Mouse (Mus musculus): ENCODE results near the gene Upk3a.

The Upk3a gene

DNA sequence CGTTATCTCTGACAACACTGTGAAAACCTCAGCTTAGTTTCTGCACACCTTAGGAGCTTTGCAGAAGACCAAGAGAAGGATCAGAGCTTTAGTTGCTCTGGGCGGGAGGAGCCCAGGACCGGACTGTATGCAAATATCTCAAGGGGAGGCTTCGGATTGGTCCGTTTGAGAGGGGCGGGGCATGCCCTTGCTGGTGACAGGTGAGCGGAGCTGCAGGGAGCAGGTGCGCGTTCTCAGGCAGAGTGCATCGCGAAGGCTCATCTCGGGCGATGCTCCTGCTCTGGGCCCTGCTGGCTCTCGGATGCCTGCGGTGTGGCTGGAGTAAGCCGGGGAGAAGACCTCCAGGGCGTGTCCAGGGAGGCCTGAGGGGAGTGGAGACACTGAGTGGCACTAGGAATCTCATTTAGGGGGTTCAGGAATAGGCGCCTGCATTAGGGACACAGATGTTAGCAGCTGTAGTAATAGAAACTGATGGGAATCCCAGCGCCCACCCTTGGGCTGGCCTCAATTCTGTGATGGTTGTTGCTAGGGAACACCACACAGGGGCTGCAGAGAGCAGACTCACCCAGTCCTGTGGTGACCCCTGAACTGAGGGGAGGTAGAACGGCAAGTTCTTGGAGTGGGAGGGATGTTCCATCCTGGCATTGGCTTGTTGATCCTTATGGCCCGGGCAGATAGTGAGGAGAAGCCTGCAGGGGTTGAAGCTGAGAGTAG lies at the start of gene Upk3a:
Gene Upk3a, plus strand, starts transcription at position 191 of the 714 bp plus-strand sequence.
- no peak for DNase-seq (ENCODE audit: low spot score)

DNA sequence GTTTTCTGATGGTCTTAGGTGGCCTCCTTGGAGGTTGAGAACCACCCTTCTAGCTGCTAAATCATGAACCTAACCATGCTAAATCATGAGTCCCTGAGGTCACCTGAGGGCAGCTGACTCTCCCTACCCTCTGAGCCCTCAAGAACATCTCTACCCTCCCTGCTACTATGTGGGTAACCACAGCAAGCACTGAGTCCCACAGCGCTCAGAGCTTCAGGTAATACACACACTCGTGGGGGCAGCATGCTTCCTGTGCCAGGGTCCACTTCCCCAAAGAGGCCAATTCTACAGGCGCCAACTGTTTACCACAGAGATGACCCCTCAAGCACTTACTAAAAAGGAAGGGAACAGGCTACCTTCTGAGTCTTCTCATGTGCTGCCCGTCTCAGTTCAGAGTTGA lies 48.4 kb upstream of the Upk3a start:
- DNase-seq (ENCODE audit: low spot score) = no peak

DNA sequence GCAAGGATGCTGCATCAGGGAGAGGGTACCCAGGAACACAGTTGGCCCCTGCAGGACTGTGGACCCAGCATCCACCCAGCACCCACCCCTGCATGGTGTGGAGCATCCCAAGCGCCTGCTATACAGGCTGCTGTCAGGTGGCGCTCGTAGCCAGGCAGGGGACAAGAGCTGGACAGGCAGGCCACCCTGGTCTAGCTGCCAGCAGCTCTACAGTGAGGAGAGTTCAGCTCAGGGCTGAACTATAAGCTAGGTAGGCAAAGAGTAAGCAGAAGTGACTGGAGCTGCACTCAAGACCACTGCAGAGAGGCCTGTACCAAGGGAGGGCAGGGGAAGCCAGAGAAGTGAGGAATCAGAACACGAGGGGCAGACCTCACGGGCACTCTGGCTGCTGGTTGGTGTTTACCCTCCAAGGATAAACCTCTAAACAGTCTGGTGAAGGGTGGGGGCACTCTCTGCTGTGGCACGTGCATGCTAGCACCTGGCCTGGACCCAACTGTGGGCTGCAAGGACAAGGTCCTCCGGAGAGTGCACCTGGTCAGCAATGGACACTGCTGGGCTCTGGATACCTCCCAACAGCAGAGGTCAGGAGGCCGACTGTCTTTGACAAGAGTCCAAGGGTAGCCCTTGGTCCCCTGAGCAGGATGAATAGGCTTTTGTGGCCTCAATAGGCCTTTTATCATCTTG lies 43.9 kb upstream of the Upk3a start:
- no peak for DNase-seq (ENCODE audit: low spot score)

DNA sequence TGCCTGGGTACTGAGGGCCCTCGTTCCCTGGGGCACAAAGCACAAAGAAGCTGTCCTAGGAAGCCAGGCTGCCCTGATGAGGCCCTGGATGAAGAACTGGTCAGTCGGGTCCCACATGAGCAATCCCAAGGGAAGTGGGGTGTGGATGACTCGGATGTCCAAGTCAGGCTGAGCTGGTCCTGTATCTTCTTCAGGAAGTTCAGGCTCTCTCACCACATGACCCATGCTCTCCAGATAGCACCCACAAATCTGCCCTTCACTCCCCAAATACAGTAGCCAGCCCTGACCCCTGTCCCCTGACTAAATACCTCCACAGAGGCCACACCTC lies 43.4 kb upstream of the Upk3a start:
- DNase-seq (ENCODE audit: low spot score) = peak; percentile 53

DNA sequence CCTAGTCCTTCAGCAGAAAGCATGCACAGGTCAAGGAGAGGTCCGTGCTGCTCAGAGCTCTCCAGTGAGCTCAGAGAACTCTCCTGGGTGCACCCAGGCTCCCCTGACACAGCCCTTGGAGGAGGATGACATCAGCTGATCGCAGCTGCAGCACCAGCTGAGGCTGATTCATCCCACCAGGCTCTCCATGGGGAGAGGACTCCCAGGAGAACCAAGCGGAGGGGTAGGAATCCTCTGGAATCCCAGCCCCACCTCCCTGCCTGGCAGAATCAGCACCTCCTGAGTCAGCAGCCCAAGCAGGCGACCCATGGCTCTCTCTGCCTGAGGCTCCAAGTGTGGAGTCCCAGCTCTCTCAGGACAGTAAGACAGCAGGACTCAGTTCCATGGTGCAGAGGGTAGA lies 41.2 kb upstream of the Upk3a start:
- DNase-seq (ENCODE audit: low spot score) = no peak

DNA sequence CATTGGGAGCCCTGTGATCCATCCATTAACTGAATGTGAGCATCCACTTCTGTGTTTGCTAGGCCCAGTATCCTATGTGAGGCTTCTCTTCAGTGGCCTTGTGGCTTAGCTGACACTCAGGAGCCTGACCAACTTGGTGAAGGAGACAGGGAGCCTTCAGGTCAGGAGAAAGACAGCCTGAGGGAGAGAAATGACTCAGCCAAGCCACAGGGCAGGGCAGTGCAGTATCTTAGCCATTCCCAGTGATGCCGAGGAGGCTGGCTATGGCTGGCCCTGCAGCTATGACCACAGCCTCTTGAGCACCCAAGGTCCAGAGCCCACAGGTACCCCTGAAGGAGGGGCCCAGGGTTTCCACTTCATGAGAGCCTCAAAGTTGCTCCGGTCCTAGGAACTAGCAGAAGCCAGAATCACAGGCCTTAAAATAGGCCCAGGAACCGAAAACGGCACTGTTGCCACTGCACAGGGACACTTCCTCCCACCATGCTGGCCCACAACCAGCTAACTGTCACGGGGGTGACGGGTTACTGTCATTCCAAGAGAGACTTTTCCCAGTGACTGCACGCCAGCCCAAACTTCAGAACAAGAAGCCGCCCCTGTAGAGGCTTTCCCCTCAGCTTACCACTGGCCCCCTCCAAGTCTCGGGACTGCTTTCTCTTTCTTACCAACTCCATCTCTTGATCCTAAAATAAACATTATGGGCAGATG lies 35.2 kb upstream of the Upk3a start:
- DNase-seq (ENCODE audit: low spot score) = no peak

DNA sequence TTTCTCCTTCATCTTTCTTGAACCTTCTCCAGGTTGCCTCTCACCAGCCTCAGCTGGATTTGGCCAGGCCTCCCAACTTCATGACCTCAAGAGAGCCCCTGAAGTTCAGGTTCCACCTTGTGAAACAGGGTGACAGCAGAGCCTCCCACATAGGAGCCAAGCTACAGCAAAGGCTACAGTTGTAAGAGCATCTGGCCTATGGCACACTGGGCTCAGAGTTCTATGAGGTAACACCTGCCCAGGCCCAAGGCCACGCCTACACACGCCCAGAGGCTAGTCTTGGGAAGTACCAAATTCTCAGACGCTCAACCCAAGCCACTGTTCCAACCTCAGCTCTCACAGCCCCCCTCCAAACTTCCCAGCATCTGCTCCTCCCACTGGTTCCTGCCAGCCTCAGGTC lies 34.1 kb upstream of the Upk3a start:
- no peak for DNase-seq (ENCODE audit: low spot score)

DNA sequence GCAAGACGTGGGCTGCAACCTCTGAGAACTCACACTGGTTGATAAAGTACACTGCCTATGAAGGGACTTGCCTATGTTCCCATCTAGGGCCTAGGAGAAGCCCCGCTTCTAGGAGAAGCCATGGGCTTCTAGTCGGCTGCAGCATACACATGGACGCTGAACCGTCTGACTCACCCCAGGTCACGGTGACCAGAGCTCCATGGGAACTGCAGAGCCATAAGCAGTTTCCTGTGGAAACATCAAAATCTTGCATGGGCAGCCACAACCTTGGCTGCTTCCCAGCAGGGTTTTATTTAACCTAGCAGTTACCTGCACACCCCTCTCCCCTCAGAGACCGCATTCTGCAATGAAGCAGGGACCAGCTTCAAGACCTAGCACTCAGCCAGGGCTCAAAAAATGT lies 33.2 kb upstream of the Upk3a start:
- DNase-seq (ENCODE audit: low spot score) = no peak

DNA sequence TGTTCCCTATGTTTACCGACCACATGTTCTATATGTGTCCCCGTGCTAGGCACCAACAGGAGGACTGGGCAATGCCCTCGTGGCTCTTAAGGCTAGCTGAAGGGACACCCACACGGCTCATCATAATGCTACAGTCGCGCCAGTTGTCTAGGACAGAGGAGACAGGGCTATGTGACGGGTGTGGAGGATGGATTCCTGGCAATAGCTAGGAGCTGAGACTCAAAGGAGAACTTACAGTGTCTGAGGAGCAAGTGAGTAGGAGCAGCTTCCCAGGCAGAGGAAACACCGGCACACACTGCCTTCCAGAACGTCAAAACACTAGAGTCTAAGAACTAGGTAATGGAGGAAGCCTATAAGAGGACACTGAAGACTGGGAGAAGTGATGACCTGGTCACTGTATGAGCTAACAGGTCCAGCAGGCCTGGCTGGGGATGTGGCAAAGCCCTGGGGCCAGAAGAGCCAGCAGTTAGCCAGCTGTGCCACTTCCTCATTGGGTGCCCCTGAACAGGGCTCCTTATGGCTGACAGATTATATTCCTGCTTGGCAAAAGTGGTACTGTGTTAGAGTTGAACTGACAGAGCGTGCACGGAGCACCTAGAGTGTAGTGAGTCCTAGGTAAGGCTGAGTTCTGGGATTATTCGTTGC lies 31.3 kb upstream of the Upk3a start:
- DNase-seq (ENCODE audit: low spot score) = no peak

DNA sequence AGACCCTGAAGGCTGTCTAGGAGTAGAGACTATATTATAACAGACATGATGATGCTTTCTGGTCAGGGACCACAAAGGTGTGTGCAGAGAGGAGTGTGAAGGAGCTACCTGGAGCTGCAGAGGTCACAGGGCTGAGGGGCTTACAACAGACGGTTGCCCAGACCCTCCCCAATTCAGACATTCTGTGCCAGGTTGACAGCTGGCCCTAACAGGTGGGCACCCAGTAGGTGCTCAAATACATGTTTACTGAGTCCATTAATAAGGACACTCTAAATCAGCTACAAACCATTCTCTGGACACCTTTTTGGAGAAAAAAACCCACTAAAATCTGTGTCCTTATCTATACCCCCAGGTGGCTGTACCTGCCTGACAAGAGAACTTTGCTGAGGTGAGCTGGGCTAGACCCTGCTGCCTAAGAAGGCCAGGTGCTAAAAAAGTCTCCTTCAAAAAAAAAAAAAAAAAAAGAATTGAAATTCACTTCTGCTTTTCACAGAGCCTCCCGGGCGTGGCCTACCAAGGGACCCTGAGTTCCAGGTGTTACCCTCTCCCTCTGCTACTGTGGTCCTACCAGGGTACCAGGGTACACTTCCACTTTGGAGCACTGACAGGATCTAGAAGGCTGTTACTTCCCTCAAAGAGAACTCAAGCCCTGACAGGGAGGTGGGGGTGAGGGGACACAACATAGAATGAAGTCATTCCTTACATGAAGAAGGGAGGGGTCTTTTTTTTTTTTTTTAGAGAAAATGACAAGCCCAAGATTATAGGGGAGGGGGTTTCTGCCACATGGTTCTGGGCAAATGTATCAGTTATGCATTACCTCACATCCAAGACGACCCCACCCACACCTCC lies 30.5 kb upstream of the Upk3a start:
- DNase-seq (ENCODE audit: low spot score) = no peak

DNA sequence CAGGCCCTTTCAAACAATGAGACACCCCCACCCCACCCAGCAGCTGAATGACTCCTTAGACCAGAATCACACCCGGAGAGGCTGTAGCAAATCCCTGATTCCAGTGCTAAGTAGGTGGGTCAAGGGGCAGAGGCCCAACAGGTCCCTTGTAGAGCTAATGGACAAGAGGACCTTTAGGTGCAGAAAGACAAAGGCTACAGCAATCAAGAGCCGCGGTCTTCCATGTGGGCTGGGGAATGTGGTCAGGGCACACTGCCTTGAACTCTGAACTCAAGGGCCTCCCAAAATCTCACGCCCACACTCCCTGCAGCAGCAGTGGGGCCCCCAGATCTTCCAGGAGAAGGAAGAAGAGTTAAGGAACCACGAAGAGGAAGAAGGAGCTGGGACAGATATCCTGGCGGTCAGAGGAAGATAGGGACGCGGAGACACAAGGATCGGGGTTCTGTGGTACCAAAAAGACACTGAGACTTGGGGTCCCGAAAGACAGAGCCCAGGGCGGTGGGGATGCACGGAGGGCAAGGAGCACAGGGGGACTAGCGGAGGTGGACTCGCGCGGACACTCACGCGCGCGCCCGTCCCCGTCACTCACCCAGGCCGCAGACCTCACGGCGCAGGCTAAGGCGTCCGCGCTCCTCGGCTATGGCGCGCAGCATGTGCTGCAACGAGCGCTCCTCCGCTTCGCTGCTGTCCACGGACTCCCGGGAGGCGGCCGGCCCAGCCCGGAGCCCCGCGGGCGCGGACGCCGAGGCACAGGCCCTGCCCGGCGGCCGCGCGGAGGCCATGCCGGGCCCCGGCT lies 29.7 kb upstream of the Upk3a start:
- DNase-seq (ENCODE audit: low spot score) = peak; percentile 59

DNA sequence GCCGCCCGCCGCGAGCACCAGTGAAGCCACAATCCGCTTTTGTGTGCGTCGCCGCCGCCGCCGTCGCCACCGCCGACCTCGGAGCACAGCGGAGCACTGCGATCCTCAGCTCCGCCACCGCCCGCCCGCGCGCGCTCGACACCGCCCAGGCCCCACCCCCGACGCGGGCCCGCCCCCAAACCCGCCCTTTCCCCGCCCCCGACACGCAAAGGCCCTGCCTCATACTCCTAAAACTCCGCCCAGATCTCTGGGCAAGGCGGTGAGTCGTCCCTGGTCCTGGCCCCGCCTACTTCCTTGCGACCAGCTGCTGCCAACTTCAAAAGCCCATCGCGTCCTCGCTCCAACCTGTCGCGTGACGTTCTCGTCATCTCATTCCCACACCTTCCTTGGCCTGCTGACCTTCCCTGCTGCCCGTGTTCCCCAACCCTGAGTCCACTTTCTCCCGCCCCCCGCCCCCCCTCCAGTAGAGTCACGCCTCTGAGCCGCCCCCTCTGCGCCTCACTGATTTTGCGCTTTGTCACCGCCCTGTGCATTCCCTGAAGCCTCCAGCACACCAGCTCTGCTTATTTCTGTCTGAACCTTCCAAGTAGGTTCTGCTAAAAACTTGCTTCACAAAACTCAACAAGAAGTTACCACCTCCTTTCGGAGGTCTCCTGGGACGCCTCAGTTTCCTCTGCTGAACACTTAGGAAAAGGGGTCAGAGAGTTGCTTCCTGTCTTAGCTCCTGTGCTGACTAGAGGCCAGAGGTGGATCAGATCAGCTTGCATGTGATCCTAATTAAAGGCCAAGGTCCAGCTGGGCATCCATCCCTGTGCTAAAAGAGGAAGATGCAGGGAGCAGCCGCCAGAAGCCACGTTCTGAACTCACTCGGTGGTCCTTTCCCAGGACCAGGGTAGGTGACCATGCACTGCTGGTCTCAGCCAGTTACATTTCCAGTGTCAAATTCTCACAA lies 28.8 kb upstream of the Upk3a start, which contains the start of gene 5031439G07Rik:
Gene 5031439G07Rik, minus strand, starts transcription at position 678 of the 952 bp plus-strand sequence.
- DNase-seq (ENCODE audit: low spot score) = peak; percentile 98

DNA sequence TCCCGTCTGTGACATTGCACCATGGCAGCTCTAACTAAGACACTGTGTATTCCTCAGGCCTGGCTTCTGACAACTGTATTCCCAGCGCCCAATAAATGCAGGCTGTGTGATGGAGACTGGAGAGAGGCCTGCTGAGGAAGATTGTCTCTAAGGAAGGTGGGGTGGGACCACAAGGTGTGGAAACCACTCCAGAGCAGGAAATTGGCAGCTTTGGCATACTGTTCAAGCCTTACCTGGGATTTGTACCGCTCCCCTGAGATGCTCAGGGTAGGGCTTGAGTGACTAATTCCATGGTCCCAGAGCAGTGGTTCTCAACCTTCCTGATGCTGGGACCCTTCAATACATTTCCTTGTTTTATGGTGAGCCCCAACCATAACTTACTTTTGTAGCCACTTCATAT lies 27.8 kb upstream of the Upk3a start:
- DNase-seq (ENCODE audit: low spot score) = no peak

DNA sequence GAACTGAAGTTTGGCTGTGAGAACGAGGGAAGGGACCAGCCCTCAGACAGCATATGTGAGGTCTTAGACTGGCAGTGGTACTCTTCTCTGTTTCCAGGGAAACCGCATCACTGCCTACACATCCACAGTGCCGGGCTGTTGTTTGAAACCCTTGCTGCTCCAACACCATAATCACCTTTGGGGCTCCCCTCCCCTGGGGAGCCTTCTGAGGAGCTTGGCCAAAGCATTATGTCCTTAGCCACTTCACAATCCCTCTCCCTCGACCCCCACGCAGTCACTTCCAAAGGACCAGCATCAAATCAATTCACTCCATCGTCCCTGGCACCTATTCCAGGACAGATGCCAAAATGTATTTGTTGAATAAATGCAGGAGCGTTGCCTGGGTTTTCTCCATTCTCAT lies 27.2 kb upstream of the Upk3a start:
- DNase-seq (ENCODE audit: low spot score) = no peak

DNA sequence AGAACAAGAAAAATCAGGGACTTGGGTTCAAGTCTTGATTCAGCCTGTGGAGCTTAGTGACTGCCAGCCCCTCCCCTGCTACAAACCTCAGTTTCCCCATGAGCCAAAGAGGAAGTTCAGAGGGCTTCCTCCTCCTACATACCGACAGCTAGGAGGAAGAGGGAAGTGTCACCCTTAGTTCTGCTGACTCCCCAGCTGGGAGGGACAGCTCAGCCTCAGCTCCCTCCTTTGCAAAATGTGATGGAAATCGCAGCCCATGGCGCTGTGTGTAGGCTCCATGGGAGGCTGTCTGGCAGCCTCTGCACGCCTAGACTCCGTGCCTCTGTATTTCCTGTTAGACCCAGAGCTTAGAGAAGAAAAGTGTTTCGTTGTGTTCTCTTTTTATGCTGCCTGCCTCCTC lies 22.4 kb upstream of the Upk3a start:
- no peak for DNase-seq (ENCODE audit: low spot score)

DNA sequence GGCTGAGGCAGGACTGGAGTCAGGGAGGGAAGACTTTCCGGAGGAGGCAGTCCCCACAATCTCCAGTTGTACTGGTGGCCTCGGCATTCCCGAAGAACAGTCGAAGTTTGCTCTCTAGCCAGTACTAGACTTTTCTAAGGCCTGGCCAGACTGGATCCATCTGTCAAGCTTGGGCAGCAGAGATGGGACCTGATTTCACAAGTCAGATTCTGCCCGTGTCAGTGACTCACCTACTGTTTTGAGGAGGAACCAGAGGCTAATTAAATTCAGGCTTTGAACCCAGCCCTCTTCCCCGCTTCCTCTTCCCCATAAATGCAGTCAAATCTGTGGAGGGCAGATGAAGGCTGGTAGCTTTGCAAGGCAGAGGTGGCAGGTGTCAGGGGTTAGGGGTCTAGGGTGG lies 21.9 kb upstream of the Upk3a start:
- DNase-seq (ENCODE audit: low spot score) = no peak

DNA sequence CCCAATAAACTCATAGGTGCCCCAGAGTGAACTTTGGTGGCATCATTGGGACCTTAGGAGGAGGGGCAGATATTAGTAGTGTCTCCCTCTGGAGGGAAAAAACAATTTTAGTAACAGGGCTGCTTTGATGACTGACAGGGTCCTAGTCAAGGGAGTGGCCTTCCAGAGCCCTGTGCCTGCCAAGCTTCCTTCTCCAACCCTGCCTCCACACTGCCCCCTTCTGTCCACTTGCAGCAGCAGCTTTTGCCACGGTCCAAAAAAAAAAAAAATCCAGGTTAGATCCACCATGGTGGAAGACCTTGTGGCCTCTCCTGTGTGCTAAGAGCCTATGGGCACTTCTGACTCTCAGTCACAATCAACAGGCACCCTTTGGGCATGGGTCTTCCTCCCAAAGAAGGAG lies 21.0 kb upstream of the Upk3a start:
- DNase-seq (ENCODE audit: low spot score) = peak; percentile 79

DNA sequence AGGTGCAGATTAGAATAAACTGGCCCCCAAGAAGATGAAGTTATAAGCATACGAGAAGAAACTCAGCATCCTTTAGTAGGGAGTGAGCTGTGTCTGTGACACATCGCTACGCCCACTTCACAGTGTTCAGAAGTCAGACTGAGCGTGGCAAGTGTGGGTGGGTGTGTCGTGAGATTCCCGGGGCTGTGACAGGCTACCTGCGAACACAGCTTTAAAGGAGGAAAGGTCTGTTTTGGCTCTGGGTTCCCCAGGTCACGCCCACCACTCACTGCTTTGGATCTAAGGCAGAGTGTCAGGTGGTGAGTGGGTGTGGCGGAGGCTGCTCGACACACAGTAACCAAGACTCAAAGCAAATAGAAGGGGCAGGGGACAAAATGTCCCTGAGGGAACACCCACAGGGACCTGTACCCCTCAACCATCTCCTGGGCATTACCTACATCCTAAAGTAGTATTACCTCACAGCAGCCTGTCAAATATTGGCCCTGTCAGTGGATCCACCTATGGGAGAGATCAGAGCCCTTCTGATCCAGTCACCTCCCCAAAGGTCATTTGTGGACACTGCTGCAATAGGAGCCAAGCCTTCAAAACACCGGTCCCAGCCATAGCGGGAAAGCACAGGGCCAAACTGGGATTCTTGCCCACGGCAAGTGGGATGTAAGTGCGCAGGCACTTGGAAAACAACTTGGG lies 19.0 kb upstream of the Upk3a start:
- DNase-seq (ENCODE audit: low spot score) = no peak

DNA sequence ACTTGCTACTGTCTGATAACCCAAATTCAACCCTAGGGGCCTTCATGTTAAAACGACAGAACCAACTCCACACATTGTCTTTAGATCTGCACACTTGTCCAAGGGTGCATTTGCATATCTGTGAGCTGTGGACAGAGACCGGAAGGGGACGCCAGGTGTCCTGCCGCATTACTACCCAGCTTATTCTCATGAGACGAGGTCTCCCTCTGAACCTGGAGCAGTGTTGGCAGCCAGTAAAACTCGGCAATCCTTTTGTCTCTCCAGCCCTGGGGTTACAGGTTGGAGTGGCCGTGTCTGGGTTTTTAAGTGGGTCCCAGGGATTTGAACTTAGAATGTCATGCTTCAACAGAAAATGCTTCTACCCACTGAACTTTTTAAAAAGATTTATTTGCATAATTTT lies 17.0 kb upstream of the Upk3a start:
- DNase-seq (ENCODE audit: low spot score) = no peak

Data from embryo, embryonic 10.5 days (tissue).